Mouse (Mus musculus) mammary gland, adult 2 months (tissue): ENCODE data around the gene Mlph. TPM values are rescaled to one million over a fixed set of nuclear protein-coding genes. Genes with fewer than 3 reads are reported as not detected.

ENCODE experiments used
- polyA plus RNA-seq: library from polyadenylated mRNA; depleted of rRNA; stranded (reverse); fragments of >200 nt; gene quantifications from 2 replicates; pipeline ENCODE4 v1.2.3, GENCODE M21; 2012; ENCODE audit warnings: low replicate concordance; rRNA removed

Gene Mlph
- polyA plus RNA-seq = 26.7 and 27.1 TPM in 2 replicates

DNA sequence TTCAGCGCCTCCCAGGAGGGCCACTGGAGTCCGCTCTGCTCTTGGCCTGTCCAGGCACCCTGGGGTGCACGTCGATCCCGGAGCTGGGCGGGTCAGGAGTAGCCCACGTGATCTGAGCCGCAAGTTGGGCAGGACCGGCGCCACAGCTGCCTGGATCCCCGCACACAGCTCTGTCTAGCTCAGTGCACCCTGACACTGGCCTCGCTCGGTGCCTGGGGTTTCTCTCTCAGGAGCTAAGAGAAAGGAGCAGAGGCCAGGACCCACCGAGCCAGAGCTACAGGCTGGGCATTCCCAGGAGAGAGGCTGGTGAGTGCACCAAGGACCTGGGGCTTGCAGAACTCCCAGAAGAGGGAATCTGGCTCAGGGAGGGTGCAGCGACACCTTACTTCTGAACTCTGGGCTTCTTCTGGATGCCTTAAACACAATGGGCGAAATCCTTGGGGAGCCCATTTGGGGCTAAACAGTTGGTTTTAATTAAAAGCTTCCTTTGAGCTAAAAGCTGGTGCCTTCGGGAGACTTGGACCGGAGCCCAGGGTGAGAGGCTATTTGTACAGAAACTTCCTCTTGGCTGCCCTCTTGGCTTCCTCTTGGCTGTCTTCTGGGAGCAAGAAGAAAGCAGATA is at the start of gene Mlph:
TSS of gene Mlph (plus strand) at position 138 of the 622 bp plus-strand sequence.

DNA sequence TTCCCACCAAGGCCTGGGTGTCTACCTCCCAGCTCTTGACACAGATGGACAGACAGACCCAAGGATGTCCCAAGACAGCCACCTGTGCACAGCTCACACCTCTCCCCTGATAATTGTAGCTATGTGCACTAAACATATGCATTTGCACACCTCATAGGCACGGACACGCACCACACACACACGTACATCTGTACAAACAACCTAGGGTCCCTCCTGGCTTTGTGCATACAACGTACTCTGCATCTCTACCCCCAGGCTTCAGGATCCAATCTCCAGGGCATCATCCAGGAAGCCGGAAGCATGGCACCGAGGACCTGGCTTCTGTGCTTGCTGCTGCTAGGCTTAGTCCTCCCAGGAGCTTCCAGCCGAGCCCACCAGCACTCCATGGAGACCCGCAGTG is 37.9 kb downstream of the Mlph start, which contains the start of gene Prlh:
TSS of gene Prlh (plus strand) at position 301 of the 400 bp plus-strand sequence.

DNA sequence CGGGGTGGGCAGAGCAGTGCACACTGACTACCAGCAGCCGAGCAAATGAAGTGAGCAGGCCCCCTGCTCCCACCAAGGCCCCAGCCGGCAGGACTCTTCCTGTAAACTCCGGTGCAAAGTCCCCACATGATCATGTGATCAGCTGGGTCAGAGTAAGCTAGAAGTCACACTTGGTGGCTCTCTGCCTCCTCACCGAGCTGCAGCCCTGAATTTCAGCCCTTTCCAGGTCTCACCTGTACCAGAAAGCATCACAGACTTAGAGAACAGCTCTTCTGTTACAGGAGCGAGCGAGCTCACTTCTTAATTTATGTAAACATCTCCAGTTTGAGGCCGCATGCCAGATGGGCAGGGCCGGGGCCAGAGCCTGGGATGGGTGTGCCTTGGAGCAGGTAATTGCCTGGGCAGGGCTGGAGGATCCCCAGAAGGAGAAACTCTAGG is 54.5 kb downstream of the Mlph start, which contains the start of gene Rab17:
TSS of gene Rab17 (minus strand) at position 315 of the 438 bp plus-strand sequence.

GRCm38 (mm10) chr1:90998268-90998890 is 83.5 kb downstream of the Mlph start, which contains the start of gene Lrrfip1:
Gene Lrrfip1, plus strand, starts transcription at chr1:90998737.

Other genes starting within 250 kb of the Mlph start
- gene Col6a3, start 71.1 kb upstream of the Mlph start, polyA plus RNA-seq = 93.2 and 94.9 TPM in 2 replicates
- gene Prlh, start 38.0 kb downstream of the Mlph start, polyA plus RNA-seq = not detected in 2 replicates
- 3.6 and 4.0 TPM in 2 replicates for gene Rab17, start 54.6 kb downstream of the Mlph start, polyA plus RNA-seq
- 11.5 and 21.7 TPM in 2 replicates for gene Lrrfip1, start 83.7 kb downstream of the Mlph start, polyA plus RNA-seq
- not detected in 2 replicates for gene Rbm44, start 230.0 kb downstream of the Mlph start, polyA plus RNA-seq